Mouse (Mus musculus) lung, postnatal 36 days (tissue): Measurements from ENCODE around the gene Lipt2.

Experiments used
- DNase-seq: peaks from one replicate; pipeline ENCODE4 v3.0.0; 2022; ENCODE audit warnings: mixed read lengths

Lipt2 gene

GRCm38 (mm10) chr7:100176269-100176668 is 17.2 kb downstream of the Lipt2 start, which contains the start of gene Kcne3:
Gene Kcne3 (plus strand): TSS chr7:100176502.
- peak; percentile 18 for DNase-seq

GRCm38 (mm10) chr7:100178016-100178890 is 19.2 kb downstream of the Lipt2 start:
- DNase-seq, result peak; percentile 83

- peak; percentile 35 for DNase-seq
Observed at GRCm38 (mm10) chr7:100178891-100179233, 19.8 kb downstream of the Lipt2 start.

GRCm38 (mm10) chr7:100179394-100179793 is 20.3 kb downstream of the Lipt2 start:
- no peak for DNase-seq

GRCm38 (mm10) chr7:100179836-100180407 is 20.8 kb downstream of the Lipt2 start:
- DNase-seq, result no peak

GRCm38 (mm10) chr7:100181176-100181575 is 22.1 kb downstream of the Lipt2 start:
- DNase-seq, result no peak

- no peak for DNase-seq
Observed at GRCm38 (mm10) chr7:100181614-100182013, 22.5 kb downstream of the Lipt2 start.

GRCm38 (mm10) chr7:100182388-100182787 is 23.3 kb downstream of the Lipt2 start:
- peak; percentile 58 for DNase-seq

GRCm38 (mm10) chr7:100187601-100188000 is 28.5 kb downstream of the Lipt2 start:
- DNase-seq, result peak; percentile 70

GRCm38 (mm10) chr7:100190167-100190566 is 31.1 kb downstream of the Lipt2 start:
- DNase-seq, result no peak

- peak; percentile 88 for DNase-seq
Observed at GRCm38 (mm10) chr7:100190778-100191177, 31.7 kb downstream of the Lipt2 start.

GRCm38 (mm10) chr7:100201191-100201590 is 42.1 kb downstream of the Lipt2 start:
- DNase-seq, result no peak

- no peak for DNase-seq
Observed at GRCm38 (mm10) chr7:100203616-100204015, 44.5 kb downstream of the Lipt2 start.

GRCm38 (mm10) chr7:100204871-100205270 is 45.8 kb downstream of the Lipt2 start:
- DNase-seq, result no peak

- DNase-seq, result no peak
Observed at GRCm38 (mm10) chr7:100206144-100206543, 47.1 kb downstream of the Lipt2 start.

GRCm38 (mm10) chr7:100207886-100208285 is 48.8 kb downstream of the Lipt2 start:
- DNase-seq, result peak; percentile 65
